Mouse (Mus musculus) cerebellum, adult 18-20 months (tissue): Measurements from ENCODE around the gene Stx5a.
"Not testable (repeated sequence)": the region's sequence is repeated elsewhere in the genome, so short reads cannot be mapped to it uniquely, and the experiment has no call there.

Experiments
- DNase-seq, 2 experiments: peaks; one replicate each; pipeline ENCODE4 v3.0.0; 2021

Gene Stx5a

DNA sequence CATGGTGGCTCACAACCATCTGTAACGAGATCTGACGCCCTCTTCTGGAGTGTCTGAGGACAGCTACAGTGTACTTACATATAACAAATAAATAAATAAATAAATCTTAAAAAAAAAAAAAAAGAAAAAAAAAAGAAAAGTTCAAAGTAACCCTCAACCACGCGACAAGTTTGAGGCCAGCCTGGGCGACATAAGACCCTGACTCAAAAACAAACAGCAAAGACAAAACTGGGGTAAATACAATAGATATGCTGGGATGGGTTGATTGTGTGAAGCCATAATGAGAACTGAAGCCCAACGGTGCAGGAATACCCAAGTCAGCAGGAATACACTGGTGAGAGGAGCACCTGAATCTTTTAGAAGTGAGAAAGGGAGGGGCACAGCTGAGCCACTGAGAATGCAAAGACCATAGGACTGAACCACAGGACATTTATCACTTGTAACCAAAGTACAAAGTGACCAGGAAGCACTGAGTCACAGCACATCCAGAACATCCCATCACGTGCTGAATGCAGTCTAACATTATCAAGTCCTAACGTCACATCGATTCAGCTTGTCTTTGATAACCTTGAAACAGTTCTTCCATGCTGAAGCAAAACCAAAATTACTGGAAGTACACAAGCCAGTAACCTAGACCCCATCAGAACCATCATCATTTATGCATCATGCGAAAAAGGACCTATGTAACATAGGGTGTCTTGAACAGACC is 24.3 kb upstream of the Stx5a start:
- no peak for DNase-seq

DNA sequence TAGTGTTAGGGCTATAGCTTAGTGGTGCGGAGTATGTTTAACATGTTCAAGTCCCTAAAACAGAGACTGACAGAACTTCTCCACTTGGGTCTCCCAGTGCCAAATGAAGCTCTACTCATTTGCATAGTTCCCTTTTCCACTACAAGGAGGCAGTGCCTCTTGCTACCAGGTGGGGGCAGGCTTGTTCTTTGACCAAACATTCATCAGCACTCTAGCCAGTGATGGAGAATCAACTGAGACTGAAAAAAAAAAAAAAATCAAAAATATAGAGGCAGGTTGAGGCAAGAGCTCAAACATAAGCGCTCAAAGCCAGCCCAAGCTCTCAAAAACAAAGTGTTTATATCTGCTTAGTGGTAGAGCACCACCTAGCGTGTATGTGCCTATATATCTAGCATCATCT is 22.9 kb upstream of the Stx5a start:
- peak; percentile 60 to 68 for DNase-seq

DNA sequence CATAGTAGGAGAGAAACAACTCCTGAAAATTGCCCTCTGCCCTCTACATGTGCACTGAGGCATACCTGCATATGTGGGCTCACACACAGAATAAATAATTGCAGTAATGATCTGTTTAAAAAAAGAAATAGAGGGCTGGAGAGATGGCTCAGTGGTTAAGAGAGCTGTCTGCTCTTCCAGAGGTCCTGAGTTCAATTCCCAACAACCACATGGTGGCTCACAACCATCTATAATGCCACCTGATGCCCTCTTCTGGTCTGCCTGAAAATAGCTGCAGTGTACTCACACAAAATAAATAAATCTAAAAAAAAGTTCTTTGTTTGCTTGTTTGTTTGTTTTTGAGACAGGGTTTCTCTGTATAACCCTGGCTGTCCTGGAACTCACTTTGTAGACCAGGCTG is 22.2 kb upstream of the Stx5a start:
- DNase-seq, result not testable (repeated sequence)

DNA sequence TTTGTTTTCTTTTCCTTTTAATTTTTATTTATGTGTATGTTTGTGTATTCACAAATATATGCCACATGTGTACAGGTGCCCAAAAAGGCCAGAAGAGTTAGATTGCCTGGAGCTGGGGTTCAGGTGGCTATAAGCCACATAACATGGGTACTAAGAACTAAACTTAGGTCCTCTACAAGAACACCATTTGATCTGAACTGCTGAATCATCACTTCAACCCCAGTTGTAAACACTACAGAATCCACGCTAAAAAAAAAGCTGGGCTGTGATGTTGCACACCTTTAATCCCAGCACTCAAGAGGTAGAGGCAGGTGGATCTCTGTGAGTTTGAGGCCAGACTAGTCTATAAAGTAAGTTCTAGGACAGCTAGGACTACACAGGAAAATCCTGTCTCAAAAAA is 19.8 kb upstream of the Stx5a start:
- DNase-seq, result no peak

DNA sequence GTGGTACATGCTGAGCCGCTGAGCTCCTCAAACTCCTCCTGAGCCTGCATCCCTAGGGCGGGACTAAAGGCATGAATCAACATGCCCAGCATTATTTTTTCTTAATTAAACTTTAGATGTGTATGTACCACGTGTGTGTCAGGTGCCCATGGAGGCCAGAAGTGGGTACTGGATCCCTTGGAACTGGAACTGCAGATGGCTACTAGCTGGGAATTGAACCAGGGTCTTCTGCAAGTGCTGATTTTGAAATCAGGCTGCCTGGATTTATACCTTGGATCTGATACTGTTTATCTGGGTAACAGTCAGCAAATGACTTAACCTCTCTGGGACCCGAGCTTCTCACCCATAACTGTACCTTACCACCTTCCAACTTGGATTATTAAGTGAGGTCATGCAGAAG is 19.2 kb upstream of the Stx5a start:
- DNase-seq, result no peak

DNA sequence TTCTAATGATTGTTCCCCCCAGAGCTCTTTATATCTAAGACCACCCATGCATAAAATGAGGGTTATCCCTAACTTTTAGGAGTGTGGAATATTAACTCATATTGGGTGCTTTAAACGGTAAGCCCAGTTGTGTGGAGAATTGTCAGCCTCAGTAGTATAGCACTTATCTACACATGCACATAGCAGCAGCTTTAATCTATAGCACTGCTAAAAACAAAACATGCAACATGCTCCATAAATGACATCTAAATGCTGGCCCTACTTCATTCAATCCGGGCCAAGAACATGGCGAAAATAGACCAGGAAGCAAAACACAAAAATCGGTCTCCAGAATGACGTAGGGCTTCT is 18.7 kb upstream of the Stx5a start:
- no peak for DNase-seq

DNA sequence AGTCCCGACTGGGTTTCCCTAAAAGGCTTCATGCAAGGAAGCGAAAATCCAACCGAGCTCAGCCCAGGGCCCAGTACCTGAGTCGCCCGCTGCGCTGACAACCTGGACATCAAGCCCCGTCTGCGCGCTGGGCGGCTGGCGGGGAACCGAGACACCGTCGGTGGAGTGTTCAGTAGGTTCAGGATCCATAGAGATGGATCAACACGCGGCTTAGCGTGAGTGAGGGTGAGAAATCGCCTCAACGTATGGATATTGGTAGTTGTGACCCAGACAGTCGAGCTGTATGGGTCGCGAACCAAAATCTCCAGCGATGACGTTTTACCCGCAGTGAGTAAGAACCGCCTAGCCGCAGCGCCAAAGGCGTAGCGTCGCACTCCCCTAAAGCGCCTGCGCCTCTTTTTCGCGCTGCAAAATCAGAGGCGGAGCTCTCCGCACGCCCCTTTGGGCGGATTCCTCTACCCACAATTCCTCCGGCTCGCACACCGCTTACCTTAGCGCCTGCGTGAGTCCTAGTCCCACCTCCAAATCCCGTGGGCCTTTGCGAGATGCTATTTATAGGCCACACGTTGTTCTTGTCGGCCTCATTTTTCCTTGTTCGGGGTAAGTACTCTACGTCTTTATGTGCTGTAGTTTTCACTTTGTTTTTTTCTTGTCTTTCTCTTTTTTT is 18.2 kb upstream of the Stx5a start, which contains the start of gene Slc3a2:
Gene Slc3a2, minus strand, starts transcription at position 463 of the 667 bp plus-strand sequence.
- peak; percentile 96 to 98 for DNase-seq

DNA sequence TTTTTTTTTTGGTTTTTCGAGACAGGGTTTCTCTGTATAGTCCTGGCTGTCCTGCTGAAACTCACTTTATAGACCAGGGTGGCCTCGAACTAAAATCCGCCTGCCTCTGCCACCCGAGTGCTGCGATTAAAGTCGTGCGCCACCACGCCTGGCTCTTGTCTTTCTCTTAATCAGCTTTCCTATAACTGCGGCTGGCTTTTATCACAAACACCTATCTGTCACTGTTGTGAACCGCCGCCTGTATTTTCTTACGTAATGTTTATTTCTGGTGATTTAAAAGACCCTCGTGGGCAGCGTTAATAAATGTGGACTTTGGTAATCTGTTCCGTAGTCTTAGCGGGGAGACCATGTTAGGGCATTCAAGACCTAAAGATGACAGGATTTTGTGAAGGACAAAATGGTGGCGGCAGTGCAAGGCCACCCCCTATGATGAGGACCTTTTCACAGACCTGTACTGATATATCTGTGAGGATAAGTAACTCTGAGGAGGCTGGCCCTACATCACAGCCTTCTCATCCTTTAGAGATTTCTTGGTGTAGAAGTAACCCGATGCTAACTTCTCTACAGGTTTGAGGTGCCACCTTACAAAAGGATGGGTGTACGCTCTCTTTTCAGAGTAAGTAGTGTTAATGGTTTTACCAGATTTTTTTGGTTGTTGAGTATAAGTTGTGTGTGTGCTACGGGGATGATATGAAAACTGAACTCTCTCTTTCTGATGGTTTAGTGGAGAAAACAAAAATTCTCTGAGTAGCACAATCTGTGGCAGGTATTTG is 17.5 kb upstream of the Stx5a start:
- DNase-seq, result no peak

DNA sequence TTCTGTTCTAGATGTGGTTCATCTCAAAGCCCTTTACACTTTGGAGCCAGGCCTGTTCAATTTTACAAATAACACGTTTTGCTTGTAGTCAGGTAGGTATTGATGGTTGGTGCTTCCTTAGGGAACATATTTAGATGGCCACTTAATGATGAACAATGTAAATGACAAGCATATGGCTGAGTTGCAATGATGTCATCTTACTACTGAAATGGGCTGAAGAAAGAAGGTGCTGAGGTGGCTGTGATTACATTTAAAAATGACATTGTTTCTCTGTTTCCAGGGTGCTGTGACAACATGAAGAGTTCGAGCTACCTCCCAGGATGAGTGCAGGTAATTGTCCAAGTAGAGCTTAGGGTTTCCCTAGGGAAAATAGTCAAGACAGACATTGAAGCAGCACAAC is 16.8 kb upstream of the Stx5a start:
- no peak for DNase-seq

DNA sequence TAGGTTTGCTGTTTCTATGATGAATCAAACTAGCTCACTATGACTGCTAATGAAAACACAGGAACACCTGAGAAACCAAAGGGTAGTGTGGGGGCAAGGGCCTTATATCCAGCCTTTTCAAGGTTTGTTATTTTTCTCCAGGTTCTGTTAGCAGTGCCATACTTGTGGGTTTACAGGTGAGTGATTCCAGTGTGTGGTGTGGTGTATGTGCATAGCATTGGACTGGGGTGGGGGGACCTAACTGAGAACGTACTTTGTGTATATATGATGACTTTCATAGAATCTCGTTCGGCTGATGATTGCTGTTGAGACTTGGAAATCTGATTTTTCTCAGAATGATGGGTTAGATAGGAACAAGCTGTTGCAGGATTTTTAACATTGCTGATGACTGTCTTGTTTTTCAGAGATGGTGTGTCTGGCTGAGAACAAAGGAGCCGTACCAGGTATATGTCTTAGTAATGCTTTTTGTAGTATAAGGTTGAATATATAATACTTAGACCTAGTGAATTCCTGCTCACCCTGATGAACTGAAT is 16.1 kb upstream of the Stx5a start:
- no peak for DNase-seq

DNA sequence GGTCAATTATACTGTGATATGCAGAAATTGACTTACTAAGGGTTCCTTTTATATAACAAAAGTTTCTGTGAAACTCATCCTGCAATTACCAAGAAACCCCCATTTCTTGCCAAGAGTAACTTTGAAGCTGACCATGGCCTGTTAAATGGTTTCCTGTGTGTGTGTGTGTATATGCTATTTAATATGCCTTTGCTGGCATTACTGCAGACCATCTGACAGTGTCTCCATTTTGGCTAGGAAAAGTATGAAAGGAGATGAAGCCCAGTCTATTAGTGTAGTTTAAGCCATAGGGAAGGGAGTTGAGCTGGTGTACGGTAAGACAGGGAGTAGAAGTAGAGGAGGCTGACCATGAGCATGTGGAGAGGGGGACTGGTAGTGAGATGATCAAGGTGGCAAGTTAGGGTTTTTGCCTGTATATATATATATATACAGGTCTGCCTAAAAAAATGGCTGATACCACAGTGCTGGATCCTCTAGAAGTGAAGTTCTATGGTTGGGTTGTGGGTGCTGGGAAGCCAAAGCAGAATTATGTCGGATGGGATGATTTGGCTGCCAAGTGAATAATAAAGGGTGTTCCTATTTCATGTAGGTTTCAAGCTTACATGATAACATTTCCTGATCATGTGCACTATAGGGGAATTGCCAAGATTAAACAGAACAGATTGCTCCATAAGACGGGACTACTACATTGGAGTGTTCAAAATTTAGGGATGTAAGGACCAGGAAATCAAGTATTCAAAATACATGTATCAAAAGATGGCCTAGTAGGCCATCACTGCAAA is 14.4 kb upstream of the Stx5a start:
- DNase-seq, result no peak

DNA sequence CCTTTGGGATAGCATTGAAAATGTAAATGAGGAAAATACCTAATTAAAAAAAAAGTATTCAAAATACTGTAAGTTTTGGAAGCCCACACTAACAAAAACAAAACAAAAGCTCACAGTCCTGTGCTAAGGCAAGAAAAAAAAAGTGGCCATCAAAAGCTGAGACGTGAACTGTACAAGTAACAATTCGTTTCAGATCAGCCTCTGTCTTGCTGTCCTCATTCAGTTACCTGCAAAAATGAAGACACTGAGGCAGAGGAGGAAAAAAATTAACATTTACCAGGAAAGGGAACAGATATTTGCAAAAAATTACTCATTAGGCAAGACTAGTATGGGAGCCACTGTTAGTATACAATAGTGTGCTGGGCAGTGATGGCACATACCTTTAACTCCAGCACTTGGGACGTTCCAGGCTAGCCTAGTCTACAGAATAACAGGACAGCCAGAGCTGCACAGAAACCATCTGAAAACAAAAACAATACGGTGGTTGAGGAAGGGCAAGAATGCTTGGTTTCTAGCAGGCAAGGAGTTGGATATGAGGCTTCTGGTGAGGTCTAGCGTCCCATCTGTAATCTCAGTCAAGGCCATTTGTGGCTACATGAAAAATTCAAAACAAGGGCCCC is 13.6 kb upstream of the Stx5a start:
- DNase-seq, result no peak

DNA sequence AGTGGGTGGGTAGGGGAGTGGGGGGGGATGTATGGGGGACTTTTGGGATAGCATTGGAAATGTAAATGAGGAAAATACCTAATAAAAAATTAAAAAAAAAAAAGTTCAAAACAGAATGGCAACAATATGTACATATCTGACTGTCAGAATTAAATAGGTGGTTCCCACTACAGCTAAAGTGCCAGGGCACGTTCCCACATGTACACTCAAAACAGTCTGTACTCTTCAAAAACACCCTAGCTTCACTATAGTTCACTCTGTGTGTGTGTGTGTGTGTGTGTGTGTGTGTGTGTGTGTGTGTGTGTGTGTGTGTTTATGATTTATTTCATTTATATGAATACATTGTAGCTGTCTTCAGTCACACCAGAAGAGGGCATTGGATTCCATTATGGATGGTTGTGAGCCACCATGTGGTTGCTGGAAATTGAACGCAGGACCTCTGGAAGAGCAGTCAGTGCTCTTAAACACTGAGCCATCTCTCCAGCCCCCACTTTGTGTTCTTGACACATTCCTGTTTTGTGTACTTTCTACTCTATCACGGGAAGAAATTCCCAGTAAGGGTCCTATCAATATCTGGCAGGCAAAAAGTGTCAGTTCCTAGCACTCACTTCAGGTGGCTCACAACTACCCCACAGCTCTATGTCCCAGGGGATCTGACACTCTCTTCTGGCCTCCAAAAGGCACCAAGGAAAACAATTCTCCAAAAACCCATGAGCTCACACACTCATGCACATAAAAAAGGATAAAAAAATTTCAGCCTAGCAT is 12.7 kb upstream of the Stx5a start:
- DNase-seq, result not testable (repeated sequence)

DNA sequence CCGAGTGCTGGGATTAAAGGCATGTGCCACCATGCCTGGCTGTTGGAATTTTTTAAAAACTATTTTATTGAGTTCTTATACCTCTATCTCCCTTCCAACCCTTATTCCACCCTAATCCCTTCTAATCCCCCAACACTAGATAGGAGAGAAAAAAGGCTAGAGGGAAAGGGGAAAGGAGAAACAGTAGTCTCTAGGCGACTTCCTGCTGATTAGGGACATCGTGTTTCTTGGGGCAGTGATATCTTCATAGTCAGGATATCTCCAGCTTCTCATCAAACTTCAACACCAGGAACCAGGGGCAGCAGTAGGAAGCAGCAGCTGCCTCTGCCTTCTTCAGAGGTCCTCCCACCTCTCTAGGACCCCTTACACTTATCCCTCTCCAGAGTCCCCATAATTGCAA is 6.9 kb upstream of the Stx5a start:
- DNase-seq, result no peak

DNA sequence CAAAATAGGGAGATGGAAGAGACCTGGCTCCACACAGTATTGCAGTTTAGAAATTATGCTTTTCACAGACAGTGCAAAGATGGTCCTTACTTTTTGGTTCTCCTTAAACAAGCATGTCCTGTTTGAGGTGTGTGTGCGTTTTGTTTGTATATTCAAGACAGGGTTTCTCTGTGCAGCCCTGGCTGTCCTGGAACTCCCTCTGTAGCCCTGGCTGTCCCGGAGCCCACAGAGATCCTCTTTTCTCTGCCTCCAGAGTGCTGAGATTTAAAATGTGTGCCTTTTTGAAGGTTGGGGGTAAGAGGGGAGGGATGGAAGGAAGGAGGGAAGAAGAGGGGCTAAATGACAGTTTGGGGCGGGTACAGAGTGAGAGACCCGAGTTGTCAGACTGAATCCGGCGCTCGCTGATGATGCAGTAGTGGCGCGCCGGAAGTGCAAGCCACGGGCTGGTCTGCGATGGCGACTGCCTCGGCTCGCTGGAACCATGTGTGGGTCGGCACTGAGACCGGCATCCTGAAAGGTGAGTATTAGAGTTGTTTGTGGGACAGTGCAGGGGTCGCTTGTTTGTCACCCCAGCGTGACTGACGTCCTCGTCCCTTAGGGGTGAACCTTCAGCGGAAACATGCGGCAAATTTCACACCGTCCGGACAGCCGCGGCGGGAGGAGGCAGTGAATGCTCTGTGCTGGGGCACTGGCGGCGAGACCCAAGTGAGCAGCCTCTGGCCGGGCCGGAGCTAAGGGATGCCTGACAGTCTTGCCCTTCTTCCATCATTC is 5.6 kb upstream of the Stx5a start, which contains the start of gene Wdr74:
Gene Wdr74, plus strand, starts transcription at position 439 of the 771 bp plus-strand sequence.
- peak; percentile 92 to 96 for DNase-seq

DNA sequence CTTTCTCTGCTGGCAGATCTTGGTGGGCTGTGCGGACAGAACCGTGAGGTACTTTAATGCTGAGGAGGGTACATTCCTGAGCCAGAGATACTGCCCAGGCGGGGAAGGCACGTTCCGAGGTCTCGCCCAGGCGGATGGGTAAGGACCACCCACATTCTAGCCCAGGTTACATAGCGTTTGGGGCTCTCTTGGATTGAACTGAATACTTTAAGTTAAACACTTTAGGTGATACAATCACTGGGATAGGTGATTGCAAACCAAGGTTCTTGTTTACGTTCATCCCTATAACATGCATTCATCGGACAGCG is 5.1 kb upstream of the Stx5a start:
- no peak for DNase-seq

DNA sequence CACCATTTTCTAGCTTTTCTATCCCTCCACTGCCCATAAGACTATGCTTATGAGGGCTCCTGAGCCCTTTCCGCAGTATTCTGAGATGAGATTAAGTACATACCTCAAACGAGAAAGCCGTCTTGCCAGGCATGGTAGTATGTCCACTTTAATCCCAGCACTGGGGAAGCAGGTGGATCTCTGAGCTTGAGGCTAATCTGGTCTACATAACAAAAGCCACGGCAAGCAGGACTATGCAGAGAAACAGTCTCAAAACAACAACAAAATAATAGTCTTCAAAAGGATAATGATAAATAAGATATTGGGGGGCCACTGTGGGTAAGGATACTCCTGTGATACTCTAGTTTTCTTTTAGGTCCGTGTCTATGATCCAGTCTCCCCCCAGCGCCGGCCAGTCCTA is 2.3 kb upstream of the Stx5a start:
- DNase-seq, result no peak

DNA sequence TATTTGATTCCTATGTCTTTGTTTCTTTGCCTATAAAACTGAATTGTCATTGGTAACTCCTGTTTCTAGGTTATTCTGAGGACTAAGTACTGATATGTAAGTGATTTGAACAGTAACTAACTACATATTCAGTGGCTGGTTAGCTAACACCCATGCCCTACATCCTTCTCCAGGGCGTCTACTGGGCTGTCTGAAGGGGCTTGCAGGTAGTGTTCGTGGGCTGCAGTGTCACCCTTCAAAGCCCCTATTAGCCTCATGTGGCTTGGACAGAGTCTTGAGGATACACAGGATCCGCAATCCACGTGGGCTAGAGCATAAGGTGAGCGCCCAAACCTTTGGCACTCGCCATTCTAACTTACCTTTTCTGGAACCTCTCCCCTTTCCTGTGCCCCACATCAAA is 1.6 kb upstream of the Stx5a start:
- DNase-seq, result no peak

DNA sequence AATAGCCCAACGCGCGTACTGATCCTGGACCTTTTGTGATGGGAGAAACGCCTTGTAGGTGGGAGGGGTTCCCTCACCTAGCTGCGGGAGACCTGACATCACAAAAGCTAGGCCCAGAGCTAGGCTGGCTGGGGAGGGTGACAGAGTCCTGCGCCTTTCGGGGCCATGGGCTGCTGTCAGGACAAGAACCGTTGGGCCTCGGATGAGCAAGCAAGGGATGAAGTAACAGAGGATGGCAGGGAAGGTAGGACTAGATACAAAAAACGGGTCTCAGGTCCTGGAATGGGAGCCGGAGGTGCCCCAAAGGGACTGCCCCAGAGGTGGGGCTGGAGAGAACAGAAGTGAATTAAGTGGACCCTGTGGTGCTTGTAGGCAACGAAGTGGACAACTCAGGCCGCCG is 610 bp upstream of the Stx5a start, which contains the start of gene 1700092M07Rik:
Gene 1700092M07Rik, plus strand, starts transcription at position 116 of the 400 bp plus-strand sequence.
- peak in 1 of 2 experiments; percentile 25 for DNase-seq

DNA sequence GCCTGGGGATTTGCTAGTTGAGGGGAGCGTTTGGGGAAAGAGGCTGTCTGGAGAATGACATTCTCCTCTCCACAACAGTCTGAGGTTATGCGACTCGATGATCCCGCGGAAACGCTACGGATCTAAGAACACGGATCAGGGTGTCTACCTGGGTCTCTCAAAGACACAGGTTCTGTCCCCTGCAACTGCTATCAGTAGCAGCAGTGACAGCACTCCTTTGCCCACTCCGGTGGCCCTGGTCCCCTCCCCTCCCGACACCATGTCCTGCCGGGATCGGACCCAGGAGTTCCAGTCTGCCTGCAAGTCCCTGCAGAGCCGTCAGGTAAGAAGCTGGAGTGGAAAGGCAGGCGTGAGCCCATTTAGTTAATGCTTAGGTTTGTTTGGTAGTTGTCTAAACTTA is 963 bp downstream of the Stx5a start:
- peak in 1 of 2 experiments; percentile 30 for DNase-seq

DNA sequence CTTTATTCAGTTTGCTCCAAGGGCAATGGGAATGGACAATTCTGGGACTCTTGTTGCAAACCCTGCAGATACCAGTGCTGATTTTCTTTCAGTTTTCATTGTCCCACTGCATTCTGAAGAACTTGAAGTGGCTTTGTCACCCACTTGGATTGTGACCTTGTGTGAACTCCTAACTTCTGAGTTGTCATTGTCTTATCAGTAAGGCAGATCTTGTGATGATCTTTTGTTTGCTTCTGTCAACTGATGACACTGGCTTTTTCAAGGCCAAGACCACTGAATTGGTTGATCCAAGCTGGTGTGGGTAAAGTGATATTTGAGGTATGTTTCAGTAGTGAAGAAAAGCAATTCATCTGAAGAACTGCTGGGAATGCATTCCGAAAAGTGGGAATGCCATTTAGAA is 4.2 kb downstream of the Stx5a start:
- DNase-seq, result no peak
